Mouse (Mus musculus) erythroblast, embryonic 14.5 days (primary cell): Measurements from ENCODE around the gene Ppil6. TPM values are rescaled to one million over a fixed set of nuclear protein-coding genes. Genes with fewer than 3 reads are reported as not detected.

ENCODE experiments used
- H3K27me3 ChIP-seq: 2 replicates; pipeline ENCODE4 v1.6.1; 2012; ENCODE audit warnings: inconsistent platforms; ENCODE audit not compliant: control insufficient read depth
- H3K36me3 ChIP-seq: 2 replicates; pipeline ENCODE4 v1.6.1; 2012; ENCODE audit warnings: mild to moderate bottlenecking, inconsistent platforms; ENCODE audit not compliant: control insufficient read depth
- H3K4me1 ChIP-seq: 2 replicates; pipeline ENCODE4 v1.6.1; 2012; ENCODE audit warnings: inconsistent platforms; ENCODE audit not compliant: control insufficient read depth
- H3K4me3 ChIP-seq: replicated peaks from 2 replicates; pipeline ENCODE3; 2012; ENCODE audit warnings: moderate library complexity, mild to moderate bottlenecking, inconsistent platforms
- H3K9me3 ChIP-seq: 2 replicates; pipeline ENCODE4 v1.6.1; 2012; ENCODE audit warnings: low read length, inconsistent platforms, mixed read lengths; ENCODE audit not compliant: control insufficient read depth
- GATA1 ChIP-seq: IDR thresholded peaks from 2 replicates; pipeline ENCODE4 v1.6.1; 2012; ENCODE audit warnings: low read length, inconsistent platforms, mixed read lengths
- TAL1 ChIP-seq: IDR thresholded peaks from 3 replicates; pipeline ENCODE4 v1.6.1; 2012; ENCODE audit warnings: low read length, inconsistent platforms, mixed read lengths
- polyA plus RNA-seq: library from polyadenylated mRNA; stranded (reverse); fragments of >175 nt; gene quantifications from 2 replicates; pipeline ENCODE4 v1.2.3, GENCODE M21; 2012

The Ppil6 gene
- polyA plus RNA-seq, 1 experiment, result not detected

GRCm38 (mm10) chr10:41476171-41477017, 13.8 kb upstream of the Ppil6 start, which contains the start of gene Mical1:
TSS of gene Mical1 (plus strand) at chr10:41476314.
- Histone ChIP-seq H3K9me3 (no peaks in the 10 kb centered on the region), H3K27me3 (peaks cover 20% of the 10 kb centered on the region), H3K4me1 (peaks cover 65% of the 10 kb centered on the region), H3K36me3 (no peaks in the 10 kb centered on the region), H3K4me3 (peak within 1 kb of the TSS; percentile 65)
- TF ChIP-seq GATA1 (no peak), TAL1 (no peak)

GRCm38 (mm10) chr10:41477018-41477277, 13.3 kb upstream of the Ppil6 start:
- H3K27me3 ChIP-seq, result peaks cover 20% of the 10 kb centered on the region
- H3K9me3 ChIP-seq, result no peaks in the 10 kb centered on the region
- H3K36me3 ChIP-seq, result no peaks in the 10 kb centered on the region
- TF ChIP-seq GATA1, result no peak
- peak overlapping the region; percentile 65 for H3K4me3 ChIP-seq
- H3K4me1 ChIP-seq, result peaks cover 70% of the 10 kb centered on the region

DNA sequence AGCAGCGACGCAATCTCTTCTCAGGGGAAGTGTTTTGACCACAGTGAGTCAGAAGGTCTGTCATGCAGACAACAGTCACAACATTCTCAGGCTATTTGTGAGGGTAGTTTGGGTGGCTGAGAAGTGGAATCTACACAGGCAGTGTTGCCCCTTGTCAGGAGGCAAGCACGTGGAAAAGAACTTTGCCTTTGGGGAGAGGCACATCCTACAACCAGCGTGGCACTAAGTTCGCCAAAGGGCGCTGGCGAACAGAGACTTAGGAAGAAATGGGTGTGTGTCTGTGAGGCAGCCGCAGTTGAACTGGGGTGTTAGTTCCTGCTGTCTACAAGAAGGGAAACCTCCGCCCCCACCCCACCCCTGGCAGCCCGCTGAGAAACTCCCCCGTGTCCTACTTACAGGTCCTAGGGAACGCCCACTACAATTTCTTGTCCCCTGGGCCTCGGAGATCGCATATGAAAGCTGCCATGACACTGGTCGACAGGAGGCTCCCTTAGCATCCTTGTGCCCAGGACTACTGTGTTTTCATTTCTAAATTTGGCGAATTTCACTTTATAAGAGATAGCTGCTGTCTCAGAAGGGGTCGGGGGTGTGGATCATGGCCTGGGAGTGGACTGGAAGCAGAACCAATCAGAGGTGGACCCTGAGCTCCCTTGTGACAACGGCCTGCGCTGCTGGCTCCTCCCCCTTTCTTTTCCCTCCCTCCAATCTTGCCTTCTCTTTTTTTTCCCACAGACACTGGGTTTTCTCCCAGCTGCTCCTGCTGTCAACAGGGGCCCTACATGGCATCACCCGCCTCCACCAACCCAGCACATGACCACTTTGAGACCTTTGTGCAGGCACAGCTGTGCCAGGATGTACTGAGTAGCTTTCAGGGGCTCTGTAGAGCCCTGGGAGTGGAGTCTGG, 12.7 kb upstream of the Ppil6 start:
- Histone ChIP-seq H3K4me3 (peak overlapping the region; percentile 65), H3K36me3 (no peaks in the 10 kb centered on the region), H3K27me3 (peaks cover 20% of the 10 kb centered on the region), H3K4me1 (peaks cover 70% of the 10 kb centered on the region), H3K9me3 (no peaks in the 10 kb centered on the region)
- no peak for TF ChIP-seq TAL1
- no peak for TF ChIP-seq GATA1

DNA sequence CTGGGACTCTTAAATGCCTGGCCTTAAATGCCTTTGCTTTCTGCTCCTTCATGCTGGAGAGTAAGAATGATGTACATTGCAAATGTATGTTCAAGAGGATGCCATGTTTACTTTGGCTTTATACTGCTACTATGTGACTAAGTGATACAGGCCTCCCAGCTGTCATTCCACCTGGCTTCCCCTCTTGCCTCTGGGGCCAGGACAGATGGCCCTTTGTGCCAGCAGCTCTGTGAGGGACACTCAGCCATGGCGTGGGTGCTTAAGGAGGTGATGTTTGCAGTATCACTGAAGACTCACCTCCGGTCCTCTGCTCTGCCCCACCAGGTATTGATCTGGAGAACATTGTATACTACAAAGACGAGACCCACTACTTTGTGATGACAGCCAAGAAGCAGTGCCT, 10.3 kb upstream of the Ppil6 start:
- H3K36me3 ChIP-seq, result no peaks in the 10 kb centered on the region
- peaks cover 50% of the 10 kb centered on the region for H3K4me1 ChIP-seq
- TF ChIP-seq GATA1 (no peak), TAL1 (no peak)
- H3K4me3 ChIP-seq, result no peak overlapping the region
- peaks cover 20% of the 10 kb centered on the region for H3K27me3 ChIP-seq
- H3K9me3 ChIP-seq, result no peaks in the 10 kb centered on the region

DNA sequence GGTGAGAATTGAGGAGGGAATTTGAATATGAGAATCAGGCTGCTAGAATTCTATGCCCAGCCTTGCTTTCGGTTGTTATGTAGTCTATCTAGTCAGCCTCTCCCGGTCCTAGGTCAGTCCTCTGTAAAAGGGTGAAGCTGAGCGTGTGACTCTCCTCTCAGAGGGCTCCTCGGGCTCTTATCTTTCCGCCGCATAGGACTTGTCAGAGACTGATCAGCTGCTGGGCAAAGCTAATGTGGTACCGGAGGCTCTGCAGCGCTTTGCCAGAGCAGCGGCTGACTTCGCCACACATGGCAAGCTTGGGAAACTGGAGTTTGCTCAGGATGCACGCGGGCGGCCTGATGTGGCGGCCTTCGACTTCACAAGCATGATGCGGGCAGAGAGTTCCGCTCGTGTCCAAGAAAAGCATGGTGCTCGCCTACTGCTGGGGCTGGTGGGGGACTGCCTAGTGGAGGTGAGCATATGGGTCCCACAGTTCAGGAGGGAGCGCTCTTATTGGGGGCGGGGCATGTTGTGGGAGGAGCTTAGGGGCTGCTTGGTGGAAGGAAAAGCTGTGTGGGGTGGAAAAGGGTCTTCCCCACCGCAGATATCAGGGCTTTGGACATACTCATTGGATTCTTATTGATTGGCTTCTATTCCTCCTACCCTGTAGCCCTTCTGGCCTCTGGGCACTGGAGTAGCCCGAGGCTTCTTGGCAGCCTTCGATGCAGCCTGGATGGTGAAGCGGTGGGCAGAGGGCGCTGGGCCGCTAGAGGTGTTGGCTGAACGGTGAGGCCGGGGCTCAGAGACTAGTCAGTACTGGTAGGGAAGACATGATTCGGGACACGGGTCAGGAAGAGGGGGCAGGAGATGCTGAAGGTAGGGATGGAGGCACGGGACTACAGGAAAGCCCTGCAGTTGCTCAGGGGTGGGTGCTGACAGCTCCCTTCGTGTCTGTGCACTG, 9.0 kb upstream of the Ppil6 start:
- peaks cover 17% of the 10 kb centered on the region for H3K27me3 ChIP-seq
- no peaks in the 10 kb centered on the region for H3K9me3 ChIP-seq
- no peak for TF ChIP-seq GATA1
- peak; percentile 11; the same call in 1 of the 3 replicates for TF ChIP-seq TAL1
- no peak overlapping the region for H3K4me3 ChIP-seq
- peaks cover 4% of the 10 kb centered on the region; the same call in 1 of the 2 replicates for H3K36me3 ChIP-seq
- H3K4me1 ChIP-seq, result peaks cover 38% of the 10 kb centered on the region

GRCm38 (mm10) chr10:41482446-41482845, 7.8 kb upstream of the Ppil6 start:
- peaks cover 26% of the 10 kb centered on the region for H3K4me1 ChIP-seq
- peaks cover 14% of the 10 kb centered on the region; the same call in 1 of the 2 replicates for H3K36me3 ChIP-seq
- H3K27me3 ChIP-seq, result peaks cover 5% of the 10 kb centered on the region
- H3K4me3 ChIP-seq, result no peak overlapping the region
- TF ChIP-seq GATA1 (no peak), TAL1 (no peak)
- H3K9me3 ChIP-seq, result no peaks in the 10 kb centered on the region

- Histone ChIP-seq H3K9me3 (no peaks in the 10 kb centered on the region), H3K4me3 (no peak overlapping the region), H3K36me3 (peaks cover 15% of the 10 kb centered on the region; the same call in 1 of the 2 replicates), H3K27me3 (peaks cover 25% of the 10 kb centered on the region), H3K4me1 (peaks cover 32% of the 10 kb centered on the region)
- TF ChIP-seq GATA1, result no peak
These were observed 4.5 kb upstream of the Ppil6 start for GRCm38 (mm10) chr10:41485778-41486177.

- H3K27me3 ChIP-seq, result peaks cover 33% of the 10 kb centered on the region
- H3K4me1 ChIP-seq, result peaks cover 23% of the 10 kb centered on the region
- H3K9me3 ChIP-seq, result no peaks in the 10 kb centered on the region
- H3K4me3 ChIP-seq, result no peak overlapping the region
- peaks cover 15% of the 10 kb centered on the region; the same call in 1 of the 2 replicates for H3K36me3 ChIP-seq
- TF ChIP-seq TAL1, result no peak
- TF ChIP-seq GATA1, result no peak
These were observed 3.6 kb upstream of the Ppil6 start for GRCm38 (mm10) chr10:41486506-41487170.
